Mouse (Mus musculus): ENCODE measurements at regions not wholly inside any gene's neighbourhood (a gene's known extent, or its start where the extent isn't known, plus 50 kb on each side); places are given as distances from the start of the nearest gene placed in this dataset.
"Not testable (repeated sequence)": the region's sequence is repeated elsewhere in the genome, so short reads cannot be mapped to it uniquely, and the experiment has no call there.

DNA sequence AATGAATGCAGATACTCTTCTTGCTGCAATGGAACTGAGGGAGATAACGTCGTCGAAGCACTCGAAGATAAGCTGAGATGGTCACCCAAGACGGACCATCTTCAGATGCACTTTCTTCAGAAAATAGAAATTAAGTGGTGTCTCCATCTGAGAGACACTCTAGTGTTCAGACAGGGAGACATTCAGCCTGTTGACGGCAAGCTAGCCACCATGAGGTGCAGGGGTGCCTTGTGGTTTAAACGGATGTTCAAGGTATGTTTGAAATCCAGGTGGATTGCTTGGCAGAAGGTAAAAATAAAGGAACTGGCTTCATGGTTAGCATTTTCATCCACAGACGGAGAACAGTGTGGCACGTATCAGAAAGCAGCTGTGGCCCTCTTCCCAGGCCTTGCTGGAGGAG lies 224.0 kb downstream of the Dact1 start:
- ATAC-seq (ENCODE audit: low FRiP score, low TSS enrichment): no peak
- Histone ChIP-seq H3K9ac (replicated peaks; ENCODE audit: low read length) (no peak overlapping the region), H3K4me1 (ENCODE audit: insufficient read depth, low read length) (no peaks in the 10 kb centered on the region), H3K27ac (ENCODE audit: low read length) (no peak overlapping the region), H3K36me3 (ENCODE audit: insufficient read depth, low read length) (no peaks in the 10 kb centered on the region), H3K4me3 (ENCODE audit: low read length) (no peak overlapping the region), H3K4me2 (replicated peaks; ENCODE audit: low read depth, low read length) (no peak overlapping the region), H3K9me3 (ENCODE audit: low read length) (no peaks in the 10 kb centered on the region), H3K27me3 (ENCODE audit: insufficient read depth, low read length) (no peaks in the 10 kb centered on the region)
- WGBS: 94% methylated on average over 9 of the region's 9 CpGs

DNA sequence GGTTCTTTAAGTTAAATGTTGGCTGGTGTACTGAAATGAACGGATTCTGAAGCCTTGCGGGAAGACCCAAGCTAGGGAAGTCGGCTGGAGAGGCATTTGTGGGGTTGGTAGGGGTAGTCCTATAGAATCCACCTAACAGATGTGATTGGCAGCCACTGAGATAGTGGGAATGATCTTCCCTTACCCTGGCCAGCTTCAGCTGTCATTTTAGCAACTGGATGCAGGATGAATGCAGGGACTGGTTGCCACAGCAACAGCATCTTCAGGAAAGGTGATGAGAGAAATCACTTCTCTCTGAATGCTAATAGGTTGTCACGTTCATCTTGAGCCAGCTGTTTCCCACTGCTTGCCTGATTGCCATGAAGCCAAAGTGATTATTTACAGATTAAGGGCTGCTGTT lies 224.5 kb downstream of the Dact1 start:
- no peak overlapping the region for H3K27ac ChIP-seq (ENCODE audit: low read length)
- H3K4me3 ChIP-seq (ENCODE audit: low read length): no peak overlapping the region
- 85% methylated on average over 4 of the region's 4 CpGs for WGBS
- H3K4me1 ChIP-seq (ENCODE audit: insufficient read depth, low read length): no peaks in the 10 kb centered on the region
- H3K9ac ChIP-seq (replicated peaks; ENCODE audit: low read length): no peak overlapping the region
- H3K4me2 ChIP-seq (replicated peaks; ENCODE audit: low read depth, low read length): no peak overlapping the region
- ATAC-seq (ENCODE audit: low FRiP score, low TSS enrichment): no peak
- no peaks in the 10 kb centered on the region for H3K9me3 ChIP-seq (ENCODE audit: low read length)
- no peaks in the 10 kb centered on the region for H3K36me3 ChIP-seq (ENCODE audit: insufficient read depth, low read length)
- H3K27me3 ChIP-seq (ENCODE audit: insufficient read depth, low read length): no peaks in the 10 kb centered on the region

DNA sequence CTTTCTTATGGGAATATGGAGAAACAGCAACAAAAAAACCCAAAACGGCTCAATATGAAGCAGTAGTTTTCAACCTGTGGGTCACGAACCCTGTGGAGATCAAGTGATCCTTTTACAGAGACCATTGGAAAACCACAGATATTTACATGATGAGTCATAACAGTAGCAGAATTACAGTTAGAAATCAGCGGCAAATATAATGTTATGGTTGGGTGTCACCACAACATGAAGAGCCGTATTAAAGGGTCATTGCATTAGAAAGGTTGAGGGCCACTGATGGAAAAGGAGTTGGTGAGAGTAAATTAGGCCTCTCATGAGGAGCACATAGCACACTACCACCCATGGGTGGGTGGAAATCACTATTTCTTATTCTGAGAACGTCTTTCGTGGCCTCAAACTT lies 225.6 kb downstream of the Dact1 start:
- Histone ChIP-seq H3K27me3 (ENCODE audit: insufficient read depth, low read length) (no peaks in the 10 kb centered on the region), H3K9me3 (ENCODE audit: low read length) (no peaks in the 10 kb centered on the region), H3K27ac (ENCODE audit: low read length) (no peak overlapping the region), H3K4me1 (ENCODE audit: insufficient read depth, low read length) (no peaks in the 10 kb centered on the region), H3K4me3 (ENCODE audit: low read length) (no peak overlapping the region), H3K4me2 (replicated peaks; ENCODE audit: low read depth, low read length) (no peak overlapping the region), H3K36me3 (ENCODE audit: insufficient read depth, low read length) (no peaks in the 10 kb centered on the region), H3K9ac (replicated peaks; ENCODE audit: low read length) (no peak overlapping the region)
- ATAC-seq (ENCODE audit: low FRiP score, low TSS enrichment): no peak
- WGBS: 95% methylated on average over 6 of the region's 6 CpGs

DNA sequence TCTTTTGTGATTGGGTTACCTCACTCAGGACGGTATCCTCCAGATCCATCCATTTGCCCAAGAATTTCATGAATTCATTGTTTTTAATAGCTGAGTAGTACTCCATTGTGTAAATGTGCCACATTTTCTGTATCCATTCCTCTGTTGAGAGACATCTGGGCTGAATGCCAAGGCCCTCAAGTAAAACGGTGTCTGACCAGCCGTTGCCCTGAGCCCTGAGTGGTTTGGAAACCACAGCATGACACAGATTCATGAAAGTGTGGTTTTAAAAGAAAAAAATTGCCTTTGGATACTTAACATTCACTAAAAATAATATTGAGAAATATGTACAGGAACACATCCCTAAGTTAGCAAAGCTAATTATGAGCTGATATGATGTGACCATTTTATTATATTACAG lies 226.1 kb downstream of the Dact1 start:
- ATAC-seq (ENCODE audit: low FRiP score, low TSS enrichment); H3K27ac ChIP-seq (ENCODE audit: low read length); H3K27me3 ChIP-seq (ENCODE audit: insufficient read depth, low read length); H3K4me2 ChIP-seq (replicated peaks; ENCODE audit: low read depth, low read length); H3K9ac ChIP-seq (replicated peaks; ENCODE audit: low read length); H3K9me3 ChIP-seq (ENCODE audit: low read length); H3K4me1 ChIP-seq (ENCODE audit: insufficient read depth, low read length); H3K36me3 ChIP-seq (ENCODE audit: insufficient read depth, low read length); H3K4me3 ChIP-seq (ENCODE audit: low read length): not testable (repeated sequence)
- 76% methylated on average over 3 of the region's 3 CpGs for WGBS

DNA sequence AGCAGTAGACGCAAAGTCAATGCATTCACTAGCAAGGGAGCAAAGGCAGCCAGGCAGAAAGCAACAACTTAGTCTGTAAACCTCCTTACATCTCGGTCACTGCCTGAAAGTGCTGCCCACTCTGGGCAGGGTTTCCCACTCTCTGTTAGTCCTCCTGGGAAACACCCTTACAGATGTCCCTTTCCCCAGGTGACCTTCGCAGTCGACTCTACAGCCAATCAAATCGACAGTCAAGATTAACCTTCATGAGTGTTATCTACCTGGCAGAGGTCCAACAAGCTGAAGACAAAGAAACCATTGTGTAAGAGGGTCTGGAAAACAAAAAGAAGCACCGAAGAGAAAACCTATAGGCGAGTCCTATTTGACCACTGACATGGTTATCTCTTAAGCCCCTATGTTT lies 229.0 kb downstream of the Dact1 start:
- Histone ChIP-seq H3K27me3 (ENCODE audit: insufficient read depth, low read length) (no peaks in the 10 kb centered on the region), H3K27ac (ENCODE audit: low read length) (no peak overlapping the region), H3K9me3 (ENCODE audit: low read length) (no peaks in the 10 kb centered on the region), H3K4me1 (ENCODE audit: insufficient read depth, low read length) (no peaks in the 10 kb centered on the region), H3K36me3 (ENCODE audit: insufficient read depth, low read length) (no peaks in the 10 kb centered on the region), H3K9ac (replicated peaks; ENCODE audit: low read length) (no peak overlapping the region), H3K4me3 (ENCODE audit: low read length) (no peak overlapping the region), H3K4me2 (replicated peaks; ENCODE audit: low read depth, low read length) (no peak overlapping the region)
- ATAC-seq (ENCODE audit: low FRiP score, low TSS enrichment): no peak
- WGBS: 60% methylated on average over 7 of the region's 7 CpGs

DNA sequence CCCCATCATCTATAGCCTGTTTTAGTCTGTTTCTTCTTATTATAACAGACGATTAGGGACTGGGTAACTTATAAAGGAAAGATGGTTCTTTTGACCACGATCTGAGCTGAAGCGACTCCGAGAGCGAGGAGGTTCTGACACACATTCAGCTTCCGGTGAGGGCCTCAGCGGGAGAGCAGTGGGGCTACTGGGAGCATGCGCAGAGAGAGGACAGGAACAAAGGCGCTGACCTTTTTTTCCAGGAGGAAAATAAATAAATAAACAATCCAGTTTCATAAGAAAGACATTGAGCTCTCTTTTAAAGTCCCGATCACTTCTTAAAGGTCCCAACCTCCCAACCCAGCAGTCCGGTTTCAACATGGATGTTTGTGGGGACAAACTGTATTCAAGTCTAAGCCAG lies 230.6 kb downstream of the Dact1 start:
- Histone ChIP-seq H3K36me3 (ENCODE audit: insufficient read depth, low read length) (no peaks in the 10 kb centered on the region), H3K27me3 (ENCODE audit: insufficient read depth, low read length) (no peaks in the 10 kb centered on the region), H3K4me1 (ENCODE audit: insufficient read depth, low read length) (no peaks in the 10 kb centered on the region), H3K9me3 (ENCODE audit: low read length) (no peaks in the 10 kb centered on the region), H3K4me2 (replicated peaks; ENCODE audit: low read depth, low read length) (no peak overlapping the region), H3K4me3 (ENCODE audit: low read length) (no peak overlapping the region), H3K9ac (replicated peaks; ENCODE audit: low read length) (no peak overlapping the region), H3K27ac (ENCODE audit: low read length) (no peak overlapping the region)
- WGBS: 84% methylated on average over 11 of the region's 11 CpGs
- no peak for ATAC-seq (ENCODE audit: low FRiP score, low TSS enrichment)

DNA sequence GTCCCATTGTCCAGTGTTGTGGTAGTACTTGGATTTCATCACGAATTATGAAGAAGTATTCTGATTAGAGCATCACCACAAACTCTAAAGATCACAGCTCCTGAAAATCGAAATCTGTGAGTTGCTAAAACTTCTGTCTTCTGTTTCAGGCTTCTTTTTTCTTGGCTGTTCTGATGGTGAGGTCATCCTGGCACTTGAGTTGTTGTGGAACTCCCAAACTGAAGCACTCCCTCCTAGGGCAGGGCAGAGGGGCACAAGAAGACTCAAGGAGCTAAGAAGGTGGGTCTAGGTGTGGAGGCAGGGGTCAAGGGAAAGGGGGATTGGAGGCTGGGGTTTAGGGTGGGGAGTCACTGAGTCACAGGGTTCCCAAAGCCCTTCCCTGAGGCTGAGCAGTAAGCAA lies 232.3 kb downstream of the Dact1 start:
- H3K9ac ChIP-seq (replicated peaks; ENCODE audit: low read length): no peak overlapping the region
- no peak for ATAC-seq (ENCODE audit: low FRiP score, low TSS enrichment)
- no peaks in the 10 kb centered on the region for H3K27me3 ChIP-seq (ENCODE audit: insufficient read depth, low read length)
- no peaks in the 10 kb centered on the region for H3K9me3 ChIP-seq (ENCODE audit: low read length)
- H3K36me3 ChIP-seq (ENCODE audit: insufficient read depth, low read length): no peaks in the 10 kb centered on the region
- no peak overlapping the region for H3K27ac ChIP-seq (ENCODE audit: low read length)
- H3K4me3 ChIP-seq (ENCODE audit: low read length): no peak overlapping the region
- no peaks in the 10 kb centered on the region for H3K4me1 ChIP-seq (ENCODE audit: insufficient read depth, low read length)
- WGBS: 78% methylated on average over 2 of the region's 2 CpGs
- no peak overlapping the region for H3K4me2 ChIP-seq (replicated peaks; ENCODE audit: low read depth, low read length)

DNA sequence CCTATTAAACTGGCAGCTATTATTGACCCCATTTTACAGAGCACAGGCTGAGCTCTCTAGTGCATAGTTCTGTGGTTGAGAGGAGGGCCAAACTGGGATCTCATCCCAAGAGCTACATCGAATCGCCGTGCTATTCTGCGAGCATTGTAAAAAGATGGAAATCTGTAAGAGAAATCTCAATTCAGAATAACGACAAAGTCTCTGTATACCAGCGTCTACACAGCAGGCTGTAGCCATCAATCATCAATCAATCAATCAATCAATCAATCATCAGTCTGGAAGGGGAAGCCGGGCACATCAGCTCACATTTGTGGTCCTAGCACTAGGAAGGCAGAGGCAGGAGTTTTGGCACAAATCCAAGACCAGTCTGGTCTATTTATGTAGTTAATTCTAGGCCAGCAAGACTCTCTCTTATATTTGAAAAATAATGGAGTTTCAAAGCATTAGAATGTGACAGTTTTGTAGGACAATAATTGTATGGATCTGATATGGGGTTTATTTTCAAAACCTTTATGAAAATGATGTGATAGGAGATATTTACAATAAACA lies 234.0 kb downstream of the Dact1 start:
- H3K4me1 ChIP-seq (ENCODE audit: insufficient read depth, low read length): no peaks in the 10 kb centered on the region
- H3K27me3 ChIP-seq (ENCODE audit: insufficient read depth, low read length): no peaks in the 10 kb centered on the region
- no peak for ATAC-seq (ENCODE audit: low FRiP score, low TSS enrichment)
- no peak overlapping the region for H3K4me3 ChIP-seq (ENCODE audit: low read length)
- no peaks in the 10 kb centered on the region for H3K9me3 ChIP-seq (ENCODE audit: low read length)
- 71% methylated on average over 7 of the region's 7 CpGs for WGBS
- no peak overlapping the region for H3K27ac ChIP-seq (ENCODE audit: low read length)
- no peak overlapping the region for H3K9ac ChIP-seq (replicated peaks; ENCODE audit: low read length)
- no peak overlapping the region for H3K4me2 ChIP-seq (replicated peaks; ENCODE audit: low read depth, low read length)
- no peaks in the 10 kb centered on the region for H3K36me3 ChIP-seq (ENCODE audit: insufficient read depth, low read length)

DNA sequence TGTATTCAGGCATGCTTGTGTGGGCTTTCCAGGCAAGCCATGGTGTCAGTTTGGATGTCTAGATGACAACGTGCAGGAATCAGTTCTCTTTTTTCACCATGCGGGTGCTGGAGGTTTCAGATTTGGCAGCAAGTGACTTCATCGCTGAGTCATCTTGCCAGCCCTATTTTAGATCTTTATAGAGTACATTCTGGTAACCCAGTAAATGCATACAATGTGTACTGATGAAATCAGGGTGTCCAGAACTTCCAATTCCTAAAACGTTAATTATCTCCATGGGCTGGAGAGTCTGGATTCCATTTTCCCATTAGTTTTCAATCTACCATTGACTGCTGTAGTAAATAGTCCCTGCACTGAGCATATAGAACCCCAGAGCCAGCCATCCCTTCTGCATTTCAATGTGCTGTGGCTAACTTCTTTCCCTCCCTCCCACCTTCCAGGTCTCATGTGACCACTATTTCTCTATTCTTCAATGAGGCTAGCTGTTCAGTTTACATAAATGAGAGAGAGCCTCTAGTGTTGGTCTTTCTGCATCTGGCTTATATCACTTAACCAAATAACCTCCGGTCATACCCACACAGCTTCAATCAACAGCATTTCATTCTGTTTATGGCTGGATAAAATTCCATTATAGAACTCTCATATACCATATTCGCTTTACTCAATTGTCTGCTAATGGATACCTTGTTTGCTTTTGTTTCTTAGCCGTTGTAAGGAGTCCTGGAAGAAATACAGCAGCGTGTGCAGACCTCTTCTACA lies 234.9 kb downstream of the Dact1 start:
- no peak overlapping the region for H3K27ac ChIP-seq (ENCODE audit: low read length)
- H3K4me1 ChIP-seq (ENCODE audit: insufficient read depth, low read length): no peaks in the 10 kb centered on the region
- no peaks in the 10 kb centered on the region for H3K9me3 ChIP-seq (ENCODE audit: low read length)
- H3K4me2 ChIP-seq (replicated peaks; ENCODE audit: low read depth, low read length): no peak overlapping the region
- no peaks in the 10 kb centered on the region for H3K27me3 ChIP-seq (ENCODE audit: insufficient read depth, low read length)
- no peaks in the 10 kb centered on the region for H3K36me3 ChIP-seq (ENCODE audit: insufficient read depth, low read length)
- no peak overlapping the region for H3K4me3 ChIP-seq (ENCODE audit: low read length)
- no peak overlapping the region for H3K9ac ChIP-seq (replicated peaks; ENCODE audit: low read length)
- 54% methylated on average over 8 of the region's 8 CpGs for WGBS
- no peak for ATAC-seq (ENCODE audit: low FRiP score, low TSS enrichment)

DNA sequence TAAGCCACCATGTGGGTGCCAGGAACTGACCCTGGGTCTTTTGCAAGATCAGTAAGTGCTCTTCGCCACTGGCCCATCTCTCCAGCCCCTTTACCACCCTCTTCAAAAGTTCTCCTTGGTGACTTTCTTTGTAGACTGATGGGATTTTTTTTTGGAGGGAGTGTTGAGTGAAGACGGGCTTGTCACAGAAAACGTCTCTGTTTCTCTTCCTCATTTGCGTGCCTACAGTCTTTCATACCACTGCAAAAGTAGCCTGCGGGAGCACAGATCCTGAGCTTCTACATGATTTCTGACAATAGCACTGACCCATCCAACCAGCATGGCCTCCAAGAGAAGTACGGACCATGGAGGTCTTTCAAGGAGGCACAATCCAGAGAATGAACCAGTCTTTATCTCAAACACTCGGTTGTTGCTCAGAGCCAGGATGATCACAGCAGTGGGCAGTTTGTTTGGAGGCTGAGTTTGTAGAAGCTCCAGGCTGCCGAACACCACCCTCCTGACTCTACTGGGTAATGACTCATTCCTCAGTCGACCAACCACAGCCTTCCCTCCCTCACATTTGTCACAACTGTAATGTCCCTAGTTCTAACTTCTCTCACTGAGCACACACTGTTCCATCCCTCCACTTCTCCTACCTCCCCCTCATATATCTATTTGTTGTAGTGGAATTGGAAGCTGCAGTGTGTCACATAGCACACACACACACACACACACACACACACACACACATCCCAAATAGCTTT lies 237.0 kb downstream of the Dact1 start:
- Histone ChIP-seq H3K4me1 (ENCODE audit: insufficient read depth, low read length) (no peaks in the 10 kb centered on the region), H3K4me2 (replicated peaks; ENCODE audit: low read depth, low read length) (no peak overlapping the region), H3K9ac (replicated peaks; ENCODE audit: low read length) (no peak overlapping the region), H3K9me3 (ENCODE audit: low read length) (no peaks in the 10 kb centered on the region), H3K4me3 (ENCODE audit: low read length) (no peak overlapping the region), H3K36me3 (ENCODE audit: insufficient read depth, low read length) (no peaks in the 10 kb centered on the region), H3K27ac (ENCODE audit: low read length) (no peak overlapping the region), H3K27me3 (ENCODE audit: insufficient read depth, low read length) (no peaks in the 10 kb centered on the region)
- 86% methylated on average over 9 of the region's 9 CpGs for WGBS
- no peak for ATAC-seq (ENCODE audit: low FRiP score, low TSS enrichment)

Data from kidney, embryonic 16.5 days (tissue).